Mouse (Mus musculus): ENCODE measurements around the gene Anks6.
A peak's percentile ranks its signal among the peaks of the same experiment; 100 is the strongest.

Anks6 gene

DNA sequence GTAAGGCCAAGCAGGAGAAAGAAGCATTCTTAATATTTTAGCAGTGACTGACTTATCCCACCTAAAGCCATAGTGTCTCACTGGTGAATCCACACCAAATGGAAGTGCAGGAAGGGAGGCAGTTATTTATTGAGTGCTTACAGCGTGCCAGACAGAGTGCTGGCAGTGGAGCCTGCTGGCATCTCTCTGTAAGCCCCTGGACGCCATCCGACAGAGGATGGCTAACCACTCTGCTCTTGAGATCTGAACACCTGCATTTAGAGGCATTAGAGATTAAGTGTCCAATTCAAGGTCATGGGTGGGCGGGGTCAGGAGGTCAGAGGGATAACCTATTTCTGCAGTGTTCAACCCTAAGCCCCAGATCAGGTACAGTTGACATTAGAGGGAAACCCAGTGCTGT lies 68.4 kb downstream of the Anks6 start:
- DNase-seq, result no peak

DNA sequence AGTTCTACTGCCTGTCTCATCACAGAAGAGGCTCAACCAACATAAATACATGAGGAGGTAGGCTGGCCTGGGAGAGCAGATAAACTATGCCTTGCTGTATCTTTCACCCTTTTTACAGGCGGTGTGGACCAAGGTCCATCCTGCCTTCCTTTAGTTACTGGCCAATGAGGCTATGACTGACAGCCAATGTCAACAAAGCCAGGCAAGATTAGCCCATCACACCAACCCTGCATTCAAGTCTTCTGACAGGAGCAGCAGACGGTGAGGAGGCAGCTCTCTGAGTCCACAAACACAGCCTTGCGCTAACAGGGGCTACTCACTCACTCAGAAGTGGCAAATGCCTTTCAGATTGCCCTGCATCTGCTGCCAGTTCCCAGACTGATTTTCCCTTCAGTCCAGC lies 69.0 kb downstream of the Anks6 start:
- DNase-seq, result no peak

DNA sequence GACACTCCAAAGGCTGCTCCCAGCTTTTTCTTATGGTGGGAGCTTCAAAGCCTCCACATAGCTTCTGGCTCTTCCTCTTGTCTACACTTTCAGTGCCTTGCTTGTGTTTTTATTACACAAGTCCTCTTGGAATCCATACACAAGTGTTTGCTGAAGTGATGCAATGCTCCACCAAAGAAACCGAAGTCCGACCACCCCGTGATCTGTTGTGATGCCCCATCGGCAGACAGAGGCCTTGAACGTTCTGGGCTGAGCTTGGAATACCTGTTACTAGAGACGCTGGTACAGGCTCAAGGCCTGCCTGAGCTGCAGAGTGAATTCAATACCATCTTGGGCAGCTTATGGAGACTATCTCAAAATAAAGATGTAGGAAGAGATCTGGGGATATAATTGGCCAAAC lies 69.4 kb downstream of the Anks6 start:
- no peak for DNase-seq

- no peak for DNase-seq
These were observed 71.2 kb downstream of the Anks6 start for GRCm38 (mm10) chr4:46986054-46986453.

GRCm38 (mm10) chr4:46982912-46983311 lies 74.3 kb downstream of the Anks6 start:
- DNase-seq, result no peak

DNA sequence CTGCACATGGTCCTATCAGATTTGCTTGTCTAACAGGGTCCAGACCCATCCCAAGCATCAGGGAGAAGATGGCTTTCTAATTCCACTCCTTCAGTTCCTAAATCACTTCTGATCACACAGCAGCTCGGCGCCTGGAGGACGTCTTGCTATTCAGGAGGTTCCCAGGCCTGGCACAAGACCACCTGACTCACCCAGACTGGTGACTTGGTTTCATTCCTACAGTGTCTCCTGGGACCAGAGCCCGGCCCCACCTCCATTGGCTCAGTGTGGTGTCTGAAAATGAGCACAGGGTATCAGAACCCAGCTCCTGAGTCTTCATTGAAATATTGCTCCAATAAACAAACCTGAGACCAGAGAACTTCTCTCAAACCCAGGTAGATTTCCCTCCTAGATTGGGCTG lies 75.1 kb downstream of the Anks6 start:
- no peak for DNase-seq

DNA sequence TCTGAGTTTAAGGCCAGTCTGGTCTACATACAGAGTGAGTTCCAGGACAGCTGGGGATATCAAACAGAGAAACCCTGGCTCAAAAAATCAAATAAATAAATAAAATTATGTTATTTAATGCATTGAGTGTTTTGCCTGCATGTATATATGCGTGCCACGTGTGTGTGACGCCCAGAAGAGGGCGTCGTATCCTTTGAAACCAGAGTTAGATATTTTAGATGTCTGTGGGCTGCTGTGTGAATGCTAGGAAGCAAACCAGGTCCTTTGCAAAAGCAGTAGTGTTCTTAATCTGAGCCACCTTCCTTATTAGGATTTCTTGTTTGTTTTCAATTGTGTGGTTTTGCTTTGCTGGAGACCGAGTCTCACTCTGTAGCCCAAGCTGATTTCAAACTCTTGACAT lies 78.9 kb downstream of the Anks6 start:
- DNase-seq, result no peak

DNA sequence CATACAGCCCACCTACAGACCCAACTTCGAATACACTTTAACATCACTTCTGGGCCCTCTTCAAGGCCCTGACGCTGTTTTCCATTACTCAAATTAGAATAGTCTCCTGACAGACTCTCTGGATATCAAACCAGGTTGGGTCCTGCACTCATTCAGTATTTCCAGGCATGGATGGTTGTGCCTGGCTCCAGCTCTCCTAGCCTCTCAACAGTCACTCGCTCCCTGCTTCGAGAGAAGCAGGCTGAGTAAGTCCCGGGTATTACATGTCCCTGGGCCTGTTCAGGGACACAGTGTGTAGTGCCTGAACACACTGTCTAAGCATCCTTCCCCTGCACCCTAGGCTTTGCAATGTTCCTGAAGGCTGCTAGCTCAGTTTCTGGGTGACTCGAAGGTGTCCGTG lies 80.1 kb downstream of the Anks6 start:
- DNase-seq, result no peak

DNA sequence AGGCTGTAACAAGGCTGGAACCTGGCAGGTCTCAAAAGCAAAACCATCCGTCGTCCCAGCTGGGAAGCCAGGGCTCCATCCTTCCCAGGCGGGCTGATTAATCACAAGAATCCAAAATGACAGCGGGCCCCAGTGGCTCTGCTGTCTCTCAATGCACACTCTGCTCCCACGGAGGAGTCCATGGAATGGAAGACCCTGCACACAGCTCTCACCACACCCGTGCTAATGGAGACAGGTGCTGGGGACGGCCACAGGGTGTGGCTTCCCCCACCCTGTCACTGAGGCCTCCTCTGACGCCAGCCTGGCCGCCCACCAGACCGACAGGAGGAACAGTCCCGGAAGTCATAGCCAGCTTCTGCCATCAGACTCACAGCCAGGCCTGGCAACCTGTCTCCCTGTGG lies 80.6 kb downstream of the Anks6 start:
- peak; percentile 79 for DNase-seq

DNA sequence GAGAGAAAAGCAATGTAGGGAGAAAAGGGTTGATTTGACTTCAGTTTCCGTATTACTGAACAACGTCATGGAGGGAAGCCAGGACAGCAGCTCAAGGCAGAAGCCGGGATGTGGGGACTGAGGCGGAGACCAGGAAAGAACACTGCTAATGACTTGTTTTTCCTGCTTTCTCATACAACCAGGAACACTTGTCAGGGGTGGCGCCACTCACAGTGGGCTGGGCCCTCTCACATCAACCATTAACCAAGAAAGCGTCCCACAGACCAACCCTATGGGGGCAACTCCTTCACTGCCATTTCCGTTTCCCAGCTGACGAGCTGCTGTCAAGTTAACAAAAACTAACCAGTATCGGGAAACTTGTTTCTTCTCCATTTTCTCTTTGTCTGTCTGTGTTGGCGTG lies 83.9 kb downstream of the Anks6 start:
- no peak for DNase-seq

- DNase-seq, result no peak
These were observed 89.2 kb downstream of the Anks6 start for GRCm38 (mm10) chr4:46967981-46968380.

DNA sequence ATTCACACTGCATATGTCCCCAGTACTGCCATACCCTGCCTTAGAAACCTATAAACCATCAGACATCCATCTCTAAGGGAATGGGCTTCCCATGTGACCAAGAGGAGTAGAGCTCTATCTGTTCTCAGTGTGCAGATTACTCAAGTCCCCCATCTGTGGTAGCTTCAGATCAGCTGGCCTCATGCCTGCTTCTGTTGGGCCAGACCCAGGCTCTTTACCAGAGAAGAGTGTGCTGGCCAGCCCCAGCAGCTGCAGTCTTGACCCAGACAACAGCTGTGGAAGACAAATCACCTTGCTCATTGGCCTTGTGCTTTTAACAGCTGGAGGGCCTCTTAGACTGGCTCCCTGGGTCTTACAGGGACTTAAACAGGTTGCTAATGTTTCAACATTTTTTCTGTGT lies 90.7 kb downstream of the Anks6 start:
- DNase-seq, result no peak
